Mouse (Mus musculus) ES-Bruce4 (cell line): ENCODE results near the gene Pip5k1b. TPM values are rescaled to one million over a fixed set of nuclear protein-coding genes. Genes with fewer than 3 reads are reported as not detected.

Source experiments
- H3K27ac ChIP-seq: 2 replicates; pipeline ENCODE4 v1.5.1; 2012; ENCODE audit warnings: low read length, inconsistent platforms; ENCODE audit not compliant: insufficient read depth
- H3K27me3 ChIP-seq: 2 replicates; pipeline ENCODE4 v1.6.1; 2012; ENCODE audit warnings: mild to moderate bottlenecking, low read length, inconsistent platforms; ENCODE audit not compliant: control insufficient read depth, poor library complexity, insufficient read depth, severe bottlenecking
- H3K36me3 ChIP-seq: 2 replicates; pipeline ENCODE4 v1.6.1; 2012; ENCODE audit warnings: inconsistent platforms, mild to moderate bottlenecking, low read length, moderate library complexity; ENCODE audit not compliant: control insufficient read depth, poor library complexity, insufficient read depth, severe bottlenecking
- H3K4me1 ChIP-seq: one replicate; pipeline ENCODE4 v1.8.1; 2011; ENCODE audit warnings: low read length; ENCODE audit not compliant: control insufficient read depth, insufficient read depth
- H3K4me3 ChIP-seq: 2 replicates; pipeline ENCODE4 v1.5.1; 2011; ENCODE audit warnings: low read depth, mild to moderate bottlenecking, low read length
- H3K9ac ChIP-seq: 2 replicates; pipeline ENCODE4 v1.6.1; 2012; ENCODE audit warnings: low read depth, mild to moderate bottlenecking, inconsistent platforms; ENCODE audit not compliant: poor library complexity, severe bottlenecking
- H3K9me3 ChIP-seq: replicated peaks from 2 replicates; pipeline ENCODE4 v1.6.1; 2012; ENCODE audit warnings: mild to moderate bottlenecking, low read length, inconsistent platforms; ENCODE audit not compliant: control insufficient read depth, poor library complexity, insufficient read depth, severe bottlenecking
- CTCF ChIP-seq: IDR thresholded peaks from one replicate; pipeline ENCODE4 v1.8.1; 2011; ENCODE audit warnings: low read depth, low read length
- EP300 ChIP-seq: IDR thresholded peaks from 2 replicates; pipeline ENCODE4 v1.6.1; 2011; ENCODE audit warnings: low read depth, low read length; ENCODE audit not compliant: insufficient read depth
- POLR2A ChIP-seq: IDR thresholded peaks from one replicate; pipeline ENCODE4 v1.8.1; 2011; ENCODE audit warnings: low read length; ENCODE audit not compliant: insufficient read depth
- polyA plus RNA-seq: library from polyadenylated mRNA; stranded (reverse); fragments of >200 nt; gene quantifications from 2 replicates; pipeline ENCODE4 v1.2.4, GENCODE M21; 2011; ENCODE audit warnings: low read depth; ENCODE audit not compliant: missing spikeins, insufficient read depth, insufficient read length

The Pip5k1b gene
- polyA plus RNA-seq, 1 experiment, result 4.0 TPM

- no peaks in the 10 kb centered on the region for H3K27me3 ChIP-seq
- no peak overlapping the region for H3K9ac ChIP-seq
- no peak overlapping the region for H3K27ac ChIP-seq
- TF ChIP-seq CTCF (no peak), POLR2A (no peak), EP300 (no peak)
- no peak overlapping the region for H3K4me3 ChIP-seq
- no peaks in the 10 kb centered on the region for H3K36me3 ChIP-seq
- H3K4me1 ChIP-seq, result no peaks in the 10 kb centered on the region
- H3K9me3 ChIP-seq, result no peaks in the 10 kb centered on the region
Observed at GRCm38 (mm10) chr19:24452441-24452898, 103.2 kb downstream of the Pip5k1b start.

- Histone ChIP-seq H3K36me3 (no peaks in the 10 kb centered on the region), H3K4me3 (no peak overlapping the region), H3K9ac (no peak overlapping the region), H3K4me1 (no peaks in the 10 kb centered on the region), H3K27me3 (no peaks in the 10 kb centered on the region), H3K9me3 (no peaks in the 10 kb centered on the region), H3K27ac (no peak overlapping the region)
- no peak for TF ChIP-seq CTCF
- TF ChIP-seq EP300, result no peak
- TF ChIP-seq POLR2A, result no peak
Observed at GRCm38 (mm10) chr19:24451626-24452025, 104.0 kb downstream of the Pip5k1b start.

- TF ChIP-seq POLR2A, result no peak
- no peak for TF ChIP-seq CTCF
- TF ChIP-seq EP300, result no peak
- H3K27me3 ChIP-seq, result no peaks in the 10 kb centered on the region
- H3K4me1 ChIP-seq, result no peaks in the 10 kb centered on the region
Observed at GRCm38 (mm10) chr19:24450740-24451139, 104.9 kb downstream of the Pip5k1b start.

GRCm38 (mm10) chr19:24444322-24444721 lies 111.3 kb downstream of the Pip5k1b start:
- no peak for TF ChIP-seq EP300
- no peak for TF ChIP-seq CTCF
- TF ChIP-seq POLR2A, result no peak
- no peak overlapping the region for H3K27ac ChIP-seq
- H3K9ac ChIP-seq, result no peak overlapping the region
- no peaks in the 10 kb centered on the region for H3K4me1 ChIP-seq
- no peaks in the 10 kb centered on the region for H3K9me3 ChIP-seq
- H3K27me3 ChIP-seq, result no peaks in the 10 kb centered on the region
- H3K36me3 ChIP-seq, result no peaks in the 10 kb centered on the region
- H3K4me3 ChIP-seq, result no peak overlapping the region

More at GRCm38 (mm10) chr19:24450740-24451139, 104.9 kb downstream of the Pip5k1b start:
- Histone ChIP-seq H3K36me3 (no peaks in the 10 kb centered on the region), H3K9me3 (no peaks in the 10 kb centered on the region), H3K27ac (no peak overlapping the region), H3K4me3 (no peak overlapping the region), H3K9ac (no peak overlapping the region)

GRCm38 (mm10) chr19:24439715-24440114 lies 116.0 kb downstream of the Pip5k1b start:
- TF ChIP-seq POLR2A, result no peak
- no peak for TF ChIP-seq CTCF
- TF ChIP-seq EP300, result no peak
- Histone ChIP-seq H3K27ac (no peak overlapping the region), H3K36me3 (no peaks in the 10 kb centered on the region), H3K27me3 (no peaks in the 10 kb centered on the region), H3K9ac (no peak overlapping the region), H3K4me3 (no peak overlapping the region), H3K9me3 (no peaks in the 10 kb centered on the region), H3K4me1 (no peaks in the 10 kb centered on the region)

GRCm38 (mm10) chr19:24434291-24434690 lies 121.4 kb downstream of the Pip5k1b start:
- TF ChIP-seq CTCF (no peak), POLR2A (no peak), EP300 (no peak)
- Histone ChIP-seq H3K9ac (no peak overlapping the region), H3K4me3 (no peak overlapping the region), H3K4me1 (no peaks in the 10 kb centered on the region), H3K9me3 (no peaks in the 10 kb centered on the region), H3K27ac (no peak overlapping the region), H3K36me3 (no peaks in the 10 kb centered on the region), H3K27me3 (no peaks in the 10 kb centered on the region)
